In the genomic region with DNA sequence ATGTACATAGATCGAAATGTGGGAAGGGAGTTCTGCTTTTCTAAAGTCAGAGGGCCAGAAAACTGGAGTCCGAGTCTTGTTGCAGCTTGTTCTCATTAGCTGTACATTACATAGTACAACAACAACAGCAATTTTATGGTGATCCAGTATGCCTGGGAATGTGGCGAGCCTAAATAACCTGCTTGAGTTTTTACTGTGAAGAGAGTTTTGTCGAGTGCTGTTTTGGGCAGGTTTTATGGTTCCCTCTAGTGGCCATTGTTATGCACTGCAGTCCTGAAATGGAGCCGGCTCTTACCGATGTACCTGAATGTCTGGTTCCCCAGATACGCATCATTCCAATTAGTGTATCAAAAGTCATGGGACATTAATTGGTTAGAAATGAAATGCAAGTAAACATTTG, we compare ENCODE assay signal across 9 mouse cellular contexts.
DNase-seq lines count a peak whose midpoint lies in the region; ATAC-seq and TF ChIP-seq lines count a peak whose summit lies in the region.
"Had no signal": no experiment of that assay in that cellular context is flagged by ENCODE, and none has a peak within 500 bp of the region (broad histone marks: within the 10 kb centered on the region; RNA-seq: fewer than 3 reads in every experiment).

No protein-coding gene starts in this region.

- TF ChIP-seq CTCF in midbrain, postnatal 0 days (IDR thresholded peaks at IDR 0.05) = peak; percentile 97

- no peaks in the 10 kb centered on the region for H3K9me3 ChIP-seq in midbrain, embryonic 10.5 days (replicated peaks)
- no peaks in the 10 kb centered on the region for H3K9me3 ChIP-seq in midbrain, embryonic 13.5 days
- H3K9me3 ChIP-seq in midbrain, postnatal 0 days (ENCODE audit: low read length) = no peaks in the 10 kb centered on the region
- H3K9me3 ChIP-seq: heart, embryonic 13.5 days had no signal

- H3K4me1 ChIP-seq in midbrain, embryonic 10.5 days = no peaks in the 10 kb centered on the region; the same call in 1 of the 2 replicates
- 0 out of 2 replicates have a peak, but pooled peaks cover 3% of the 10 kb centered on the region for H3K4me1 ChIP-seq in midbrain, embryonic 13.5 days (replicated peaks)
- H3K4me1 ChIP-seq in midbrain, postnatal 0 days (ENCODE audit: insufficient read depth, low read length) = no peaks in the 10 kb centered on the region

- no peak for ATAC-seq in midbrain, embryonic 13.5 days
- no peak for ATAC-seq in midbrain, postnatal 0 days (ENCODE audit: low FRiP score)

- peaks cover 9% of the 10 kb centered on the region; the same call in 1 of the 2 replicates for H3K27me3 ChIP-seq in midbrain, embryonic 10.5 days (ENCODE audit: low read depth, poor library complexity, severe bottlenecking)
- 0 out of 2 replicates have a peak, but pooled peaks cover 9% of the 10 kb centered on the region for H3K27me3 ChIP-seq in midbrain, embryonic 13.5 days
- no peaks in the 10 kb centered on the region for H3K27me3 ChIP-seq in midbrain, postnatal 0 days (ENCODE audit: insufficient read depth, low read length)

- DNase-seq in midbrain, embryonic 10.5 days (ENCODE audit: low spot score) = peak; percentile 57
- DNase-seq in adipocyte (ENCODE audit: low spot score) = peak; percentile 64
- DNase-seq in embryo, embryonic 10 days (ENCODE audit: low spot score) = peak; percentile 68
- DNase-seq in heart, postnatal 14 days = peak; percentile 53 to 63
- peak; percentile 60 to 66 for DNase-seq in layer of hippocampus, postnatal 14 days (ENCODE audit: low spot score in 2 of 2)
- DNase-seq in midbrain, postnatal 0 days (ENCODE audit: low spot score) = peak; percentile 74
- peak; percentile 64 for DNase-seq in thymus, postnatal 14 days

- no peaks in the 10 kb centered on the region for H3K36me3 ChIP-seq in midbrain, embryonic 10.5 days
- no peaks in the 10 kb centered on the region for H3K36me3 ChIP-seq in midbrain, embryonic 13.5 days
- no peaks in the 10 kb centered on the region for H3K36me3 ChIP-seq in midbrain, postnatal 0 days (ENCODE audit: insufficient read depth, low read length)
- H3K36me3 ChIP-seq: heart, embryonic 13.5 days had no signal

- no peak overlapping the region for H3K27ac ChIP-seq in midbrain, embryonic 10.5 days (replicated peaks)
- H3K27ac ChIP-seq in midbrain, embryonic 13.5 days = no peak overlapping the region
- no peak overlapping the region for H3K27ac ChIP-seq in midbrain, postnatal 0 days (ENCODE audit: low read depth, low read length)
- H3K27ac ChIP-seq: heart, embryonic 13.5 days had no signal

- WGBS in midbrain, embryonic 10.5 days = 28% methylated on average over 7 of the region's 7 CpGs
- WGBS in midbrain, embryonic 13.5 days = 27% methylated on average over 7 of the region's 7 CpGs
- 22% methylated on average over 7 of the region's 7 CpGs for WGBS in midbrain, postnatal 0 days

- no peak overlapping the region for H3K4me2 ChIP-seq in midbrain, embryonic 13.5 days (replicated peaks)
- H3K4me2 ChIP-seq in midbrain, postnatal 0 days (ENCODE audit: low read depth, low read length, poor library complexity, severe bottlenecking) = no peak overlapping the region
- H3K4me2 ChIP-seq: heart, embryonic 13.5 days had no signal

- intact Hi-C loops in heart, postnatal 14 days (cut with DNase I) = loop anchor here (2.0 to 10.0 kb wide), 3 partner anchors 403 to 569 kb away; a partner anchor contains a TSS

- H3K4me3 ChIP-seq in midbrain, embryonic 10.5 days = no peak overlapping the region
- no peak overlapping the region for H3K4me3 ChIP-seq in midbrain, embryonic 13.5 days (replicated peaks)
- H3K4me3 ChIP-seq in midbrain, postnatal 0 days (ENCODE audit: low read depth, low read length) = no peak overlapping the region
- H3K4me3 ChIP-seq: heart, embryonic 13.5 days had no signal

- H3K9ac ChIP-seq in midbrain, embryonic 13.5 days (replicated peaks) = no peak overlapping the region
- H3K9ac ChIP-seq in midbrain, postnatal 0 days (replicated peaks; ENCODE audit: low read length, poor library complexity, severe bottlenecking) = no peak overlapping the region
- H3K9ac ChIP-seq: heart, embryonic 13.5 days had no signal
